Mouse (Mus musculus) cerebellum, postnatal 36 days (tissue): ENCODE results near the gene Cdc40.

Experiments
- DNase-seq, 2 experiments: peaks; one replicate each; pipeline ENCODE4 v3.0.0; 2021 to 2022; ENCODE audit warnings: mixed read lengths in 2 of 2

The Cdc40 gene

GRCm38 (mm10) chr10:40882831-40883643 is at the start of gene Cdc40, which contains the start of gene Wasf1:
TSS of gene Cdc40 (minus strand) at chr10:40883311.
TSS of gene Wasf1 (plus strand) at chr10:40883475.
- DNase-seq, result peak; percentile 98

- no peak for DNase-seq
These were observed 36.4 kb upstream of the Cdc40 start for GRCm38 (mm10) chr10:40919464-40919863.

GRCm38 (mm10) chr10:40918669-40919440 is 35.7 kb upstream of the Cdc40 start:
- no peak for DNase-seq

GRCm38 (mm10) chr10:40915240-40915639 is 32.1 kb upstream of the Cdc40 start:
- DNase-seq, result peak in 1 of 2 experiments; percentile 42

GRCm38 (mm10) chr10:40910811-40911210 is 27.7 kb upstream of the Cdc40 start:
- DNase-seq, result no peak

- DNase-seq, result no peak
These were observed 25.5 kb upstream of the Cdc40 start for GRCm38 (mm10) chr10:40908580-40908979.

- no peak for DNase-seq
These were observed 23.7 kb upstream of the Cdc40 start for GRCm38 (mm10) chr10:40906802-40907201.

- DNase-seq, result peak in 1 of 2 experiments; percentile 26
These were observed 23.0 kb upstream of the Cdc40 start for GRCm38 (mm10) chr10:40906131-40906530.

- no peak for DNase-seq
These were observed 18.7 kb upstream of the Cdc40 start for GRCm38 (mm10) chr10:40901786-40902185.

GRCm38 (mm10) chr10:40896656-40897055 is 13.5 kb upstream of the Cdc40 start:
- no peak for DNase-seq

GRCm38 (mm10) chr10:40895765-40896164 is 12.7 kb upstream of the Cdc40 start:
- no peak for DNase-seq

GRCm38 (mm10) chr10:40889146-40889545 is 6.0 kb upstream of the Cdc40 start:
- no peak for DNase-seq

- DNase-seq, result no peak
These were observed 4.2 kb upstream of the Cdc40 start for GRCm38 (mm10) chr10:40887316-40887715.

GRCm38 (mm10) chr10:40885432-40885831 is 2.3 kb upstream of the Cdc40 start:
- no peak for DNase-seq

GRCm38 (mm10) chr10:40884279-40884806 is 1.2 kb upstream of the Cdc40 start:
- DNase-seq, result peak; percentile 57 to 66

GRCm38 (mm10) chr10:40883644-40884278 is 650 bp upstream of the Cdc40 start:
- no peak for DNase-seq

- no peak for DNase-seq
These were observed 778 bp downstream of the Cdc40 start for GRCm38 (mm10) chr10:40882333-40882732.

- DNase-seq, result no peak
These were observed 1.9 kb downstream of the Cdc40 start for GRCm38 (mm10) chr10:40881236-40881635.

GRCm38 (mm10) chr10:40879969-40880368 is 3.1 kb downstream of the Cdc40 start:
- no peak for DNase-seq

- DNase-seq, result no peak
These were observed 4.9 kb downstream of the Cdc40 start for GRCm38 (mm10) chr10:40878246-40878645.

GRCm38 (mm10) chr10:40872052-40872451 is 11.1 kb downstream of the Cdc40 start:
- DNase-seq, result peak; percentile 64 to 71

GRCm38 (mm10) chr10:40871301-40871700 is 11.8 kb downstream of the Cdc40 start:
- no peak for DNase-seq

GRCm38 (mm10) chr10:40868081-40868480 is 15.0 kb downstream of the Cdc40 start:
- DNase-seq, result peak; percentile 40 to 43
